Mouse (Mus musculus) heart, postnatal 0 days (tissue): Measurements from ENCODE around the gene Itgb5. TPM values are rescaled to one million over a fixed set of nuclear protein-coding genes. Genes with fewer than 3 reads are reported as not detected.
A peak's percentile ranks its signal among the peaks of the same experiment; 100 is the strongest.

Source experiments
- ATAC-seq: fragments of 200-750 bp; cut with Nextera tagmentation; 2 replicates; pipeline ENCODE4 v1.8.0; 2017; ENCODE audit warnings: low read depth, moderate number of reproducible peaks, moderate library complexity; ENCODE audit not compliant: insufficient read depth
- DNase-seq: peaks from one replicate; pipeline ENCODE4 v3.0.0-alpha.2; 2016; ENCODE audit warnings: low spot score
- H3K27ac ChIP-seq: fragments of 300-500 bp; sonication (generic); 2 replicates; pipeline ENCODE4 v1.5.1; 2014; ENCODE audit warnings: low read depth, mild to moderate bottlenecking
- H3K27me3 ChIP-seq: fragments of 300-500 bp; sonication (generic); 2 replicates; pipeline ENCODE4 v1.6.1; 2014; ENCODE audit warnings: low read length, mixed read lengths; ENCODE audit not compliant: control insufficient read depth, insufficient read depth
- H3K36me3 ChIP-seq: fragments of 300-500 bp; sonication (generic); replicated peaks from 2 replicates; pipeline ENCODE4 v1.6.1; 2014; ENCODE audit warnings: low read length, mixed read lengths; ENCODE audit not compliant: control insufficient read depth, insufficient read depth
- H3K4me1 ChIP-seq: fragments of 300-500 bp; sonication (generic); 2 replicates; pipeline ENCODE4 v1.6.1; 2014; ENCODE audit warnings: antibody characterized with exemption; ENCODE audit not compliant: control insufficient read depth, insufficient read depth
- H3K4me2 ChIP-seq: fragments of 300-500 bp; sonication (generic); 2 replicates; pipeline ENCODE4 v1.6.1; 2014; ENCODE audit warnings: low read depth, mild to moderate bottlenecking, low read length, moderate library complexity
- H3K4me3 ChIP-seq: fragments of 300-500 bp; sonication (generic); 2 replicates; pipeline ENCODE4 v1.5.1; 2014; ENCODE audit warnings: low read depth, low read length
- H3K9ac ChIP-seq: fragments of 300-500 bp; sonication (generic); replicated peaks from 2 replicates; pipeline ENCODE4 v1.6.1; 2014; ENCODE audit warnings: low read depth, low read length, mixed read lengths
- H3K9me3 ChIP-seq: fragments of 300-500 bp; sonication (generic); replicated peaks from 2 replicates; pipeline ENCODE4 v1.6.1; 2016; ENCODE audit warnings: low read length; ENCODE audit not compliant: control insufficient read depth
- CTCF ChIP-seq: IDR thresholded peaks from 2 replicates; pipeline ENCODE4 v1.5.1; 2016; ENCODE audit warnings: antibody characterized with exemption, control low read depth, low read depth
- EP300 ChIP-seq: IDR thresholded peaks from 2 replicates; pipeline ENCODE4 v1.6.1; 2016; ENCODE audit warnings: antibody characterized with exemption, low read depth
- WGBS: fragments of 180-500 bp; shearing (Covaris S2); extraction: QIAGEN DNeasy Blood & Tissue Kit; methylation state at CpG from one replicate; pipeline ENCODE4 v1.1.7; 2014; 5-methylcytosine and 5-hydroxymethylcytosine counted together
- polyA plus RNA-seq: library from polyadenylated mRNA; unstranded; fragments of >200 nt; fragmentation: Nextera tagmentation; extraction: Ambion mirVana; gene quantifications from 2 replicates; pipeline ENCODE4 v1.2.1, GENCODE M21; 2015
- total RNA-seq: library from RNA; depleted of rRNA; stranded (reverse); fragments of >200 nt; gene quantifications from 2 replicates; pipeline ENCODE4 v1.2.3, GENCODE M21; 2014; ENCODE audit warnings: low replicate concordance

Itgb5 gene
- total and polyA plus RNA-seq, 2 experiments from 2014 or later = 33.4 to 116 TPM

DNA sequence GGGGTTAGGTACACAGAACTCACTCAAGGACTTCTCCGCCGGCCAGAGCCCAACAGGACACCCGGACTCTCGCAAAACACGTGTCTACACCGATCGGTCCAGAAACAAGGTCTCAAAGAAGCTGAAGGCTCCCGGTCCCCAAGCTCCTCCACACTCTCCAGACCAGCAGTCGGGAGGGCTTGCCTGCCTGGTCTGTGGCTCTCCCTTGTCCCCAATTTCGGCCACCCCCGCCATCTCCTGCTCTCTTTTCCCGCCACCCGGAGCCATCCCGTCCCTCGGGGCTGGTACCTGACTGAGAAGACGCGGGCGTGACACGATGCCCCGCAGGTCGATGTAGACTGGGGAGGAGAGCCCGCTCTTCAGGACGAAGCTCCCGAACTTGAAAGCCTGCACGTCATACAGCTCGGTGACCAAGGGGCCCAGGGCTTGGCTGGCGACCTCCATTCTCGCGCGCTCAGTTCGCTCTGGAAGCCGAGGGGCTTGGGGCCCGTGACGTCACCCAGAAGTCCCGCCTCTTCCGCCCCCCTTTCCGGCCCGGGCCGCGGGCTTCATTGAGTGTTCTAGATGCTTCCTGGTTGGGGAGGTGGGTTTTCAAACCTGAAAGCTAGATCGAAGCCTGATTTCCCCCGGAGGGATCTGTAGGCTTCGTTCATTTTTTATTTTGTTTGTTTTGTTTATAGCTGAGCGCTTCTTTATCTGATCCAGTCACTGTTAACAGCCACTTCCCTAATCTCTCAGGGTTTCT, 137.2 kb downstream of the Itgb5 start, which contains the start of gene Umps:
TSS of gene Umps (minus strand) at position 501 of the 745 bp plus-strand sequence.
- WGBS = under 1% methylated on average over 44 of the region's 44 CpGs
- Histone ChIP-seq H3K27me3 (no peaks in the 10 kb centered on the region), H3K36me3 (peaks cover 16% of the 10 kb centered on the region), H3K4me3 (peak within 1 kb of the TSS; percentile 55), H3K4me1 (peaks cover 10% of the 10 kb centered on the region), H3K9me3 (no peaks in the 10 kb centered on the region), H3K9ac (peak within 1 kb of the TSS; percentile 49), H3K27ac (peak within 1 kb of the TSS; percentile 23), H3K4me2 (peak within 1 kb of the TSS; percentile 94)
- ATAC-seq (peak; percentile 92), DNase-seq (peak; percentile 73)
- no peak for TF ChIP-seq CTCF
- no peak for TF ChIP-seq EP300

DNA sequence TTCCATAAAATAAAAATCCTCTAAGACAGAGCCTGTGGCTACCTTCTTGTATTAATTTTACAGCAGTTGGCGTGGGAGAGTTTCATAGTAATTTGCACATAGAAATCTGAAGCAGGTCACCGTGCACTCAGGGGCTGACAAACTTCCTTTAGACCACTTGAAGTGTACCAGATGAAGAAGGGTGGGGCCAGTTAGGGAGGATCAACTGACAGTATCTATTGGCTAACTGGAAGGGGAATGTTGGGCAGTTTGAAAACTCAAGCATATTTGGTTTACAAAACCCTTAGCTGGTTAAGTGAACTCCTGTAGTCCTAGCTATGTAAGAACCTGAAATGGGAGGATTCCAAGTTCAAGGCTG, 137.8 kb downstream of the Itgb5 start:
- no peak for TF ChIP-seq CTCF
- TF ChIP-seq EP300 = no peak
- Histone ChIP-seq H3K9me3 (no peaks in the 10 kb centered on the region), H3K4me1 (peaks cover 10% of the 10 kb centered on the region), H3K4me2 (peak overlapping the region; percentile 94), H3K27ac (peak overlapping the region; percentile 23; the same call in 1 of the 2 replicates), H3K27me3 (no peaks in the 10 kb centered on the region), H3K9ac (peak overlapping the region; percentile 49), H3K4me3 (peak overlapping the region; percentile 55), H3K36me3 (peaks cover 12% of the 10 kb centered on the region)
- ATAC-seq = 0 out of 2 replicates have a peak, but pooled peaks have one; percentile 27
- 53% methylated on average over 2 of the region's 2 CpGs for WGBS
- no peak for DNase-seq

DNA sequence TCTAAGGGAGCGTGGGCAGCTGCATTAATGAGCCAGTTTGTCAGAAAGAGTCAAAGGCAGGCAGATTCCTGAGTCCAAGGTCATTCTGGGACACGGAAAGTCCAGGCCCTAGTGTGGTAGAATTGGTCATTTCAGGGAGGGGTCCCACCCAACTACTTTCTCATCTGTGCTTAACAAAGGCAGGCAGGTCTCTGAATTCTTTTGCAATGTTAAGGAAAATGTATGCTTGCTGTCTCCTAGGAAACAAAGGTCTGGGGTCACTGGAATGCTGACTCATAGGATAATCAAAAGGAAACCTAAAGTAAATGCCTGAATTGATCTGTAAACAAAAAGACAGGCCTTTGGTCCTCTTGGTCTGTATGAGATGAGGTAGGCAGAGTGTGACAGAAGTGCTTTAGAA, 150.4 kb downstream of the Itgb5 start:
- TF ChIP-seq EP300 = no peak
- no peak for TF ChIP-seq CTCF
- no peaks in the 10 kb centered on the region for H3K27me3 ChIP-seq
- no peak overlapping the region for H3K9ac ChIP-seq

DNA sequence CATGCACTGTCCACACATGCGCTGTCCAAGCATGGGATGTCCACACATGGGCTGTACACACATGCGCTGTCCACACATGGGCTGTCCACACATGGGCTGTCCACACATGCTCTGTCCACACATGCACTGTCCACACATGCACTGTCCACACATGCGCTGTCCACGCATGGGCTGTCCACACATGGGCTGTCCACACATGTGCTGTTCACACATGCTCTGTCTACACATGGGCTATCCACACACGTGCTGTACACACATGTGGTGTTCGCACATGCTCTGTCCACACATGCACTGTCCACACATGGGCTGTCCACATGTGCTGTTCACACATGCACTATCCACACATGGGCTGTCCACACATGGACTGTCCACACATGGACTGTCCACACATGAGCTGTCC, 154.2 kb downstream of the Itgb5 start:
- ATAC-seq (no peak), DNase-seq (no peak)
- Histone ChIP-seq H3K9ac (no peak overlapping the region), H3K36me3 (no peaks in the 10 kb centered on the region), H3K9me3 (no peaks in the 10 kb centered on the region), H3K27me3 (no peaks in the 10 kb centered on the region), H3K27ac (no peak overlapping the region), H3K4me1 (no peaks in the 10 kb centered on the region), H3K4me2 (no peak overlapping the region), H3K4me3 (no peak overlapping the region)
- TF ChIP-seq EP300 (no peak), CTCF (no peak)
- WGBS = 98% methylated on average over 6 of the region's 6 CpGs

More for the DNA sequence above, 150.4 kb downstream of the Itgb5 start:
- no peaks in the 10 kb centered on the region for H3K4me1 ChIP-seq
- H3K36me3 ChIP-seq = no peaks in the 10 kb centered on the region
- no peak overlapping the region for H3K4me3 ChIP-seq
- DNase-seq = no peak
- H3K4me2 ChIP-seq = no peak overlapping the region
- H3K9me3 ChIP-seq = 0 out of 2 replicates have a peak, but pooled peaks cover 5% of the 10 kb centered on the region
- no peak overlapping the region for H3K27ac ChIP-seq
- 65% methylated on average over 2 of the region's 2 CpGs for WGBS
- no peak for ATAC-seq

DNA sequence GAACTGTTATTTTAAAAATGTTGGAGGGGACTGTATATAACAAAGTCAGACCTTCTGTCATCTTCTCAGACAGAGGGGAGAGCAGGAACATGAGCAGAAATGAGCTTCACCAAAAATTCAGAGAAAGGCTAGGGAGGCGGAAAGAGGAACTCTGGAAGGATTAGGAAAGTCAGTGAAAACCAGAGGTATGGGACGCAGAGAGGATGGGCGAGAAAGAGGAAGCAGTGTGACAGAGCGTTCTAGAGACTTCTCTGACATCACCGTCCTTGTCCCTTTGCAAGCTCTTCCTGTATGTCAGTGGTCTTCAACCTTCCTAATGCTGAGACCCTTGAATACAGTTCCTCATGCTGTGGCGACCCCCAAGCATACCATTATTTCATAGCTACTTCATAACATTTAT, 155.9 kb downstream of the Itgb5 start:
- Histone ChIP-seq H3K27ac (no peak overlapping the region), H3K27me3 (no peaks in the 10 kb centered on the region)
- ATAC-seq = no peak

DNA sequence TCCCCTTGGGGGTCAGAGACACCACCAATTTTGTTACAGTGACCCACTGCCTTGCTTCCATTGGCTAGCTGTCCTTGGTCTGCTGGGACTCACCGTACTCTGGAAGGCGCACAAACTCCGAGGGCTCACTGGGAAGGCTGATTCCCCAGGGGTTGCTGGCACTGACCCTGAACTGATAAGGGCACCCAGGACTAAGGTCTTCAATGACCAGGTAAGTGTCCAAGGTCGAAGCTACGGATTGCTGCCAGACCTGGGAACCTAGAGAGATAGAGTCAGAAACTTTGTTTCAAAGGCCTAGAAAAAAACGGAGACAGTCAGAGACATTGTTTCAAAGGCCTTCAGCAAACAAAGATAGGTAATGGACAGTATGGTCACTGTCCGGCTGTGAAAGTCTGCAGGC, 157.5 kb downstream of the Itgb5 start:
- DNase-seq (no peak), ATAC-seq (no peak)
- Histone ChIP-seq H3K9ac (no peak overlapping the region), H3K4me2 (no peak overlapping the region), H3K36me3 (no peaks in the 10 kb centered on the region), H3K4me3 (no peak overlapping the region), H3K4me1 (no peaks in the 10 kb centered on the region), H3K27ac (no peak overlapping the region), H3K27me3 (no peaks in the 10 kb centered on the region), H3K9me3 (no peaks in the 10 kb centered on the region)
- TF ChIP-seq EP300 (no peak), CTCF (no peak)
- 81% methylated on average over 7 of the region's 7 CpGs for WGBS

More for the DNA sequence above, 155.9 kb downstream of the Itgb5 start:
- Histone ChIP-seq H3K4me3 (no peak overlapping the region), H3K4me2 (no peak overlapping the region), H3K36me3 (no peaks in the 10 kb centered on the region), H3K9me3 (no peaks in the 10 kb centered on the region), H3K9ac (no peak overlapping the region), H3K4me1 (no peaks in the 10 kb centered on the region)
- no peak for DNase-seq
- 70% methylated on average over 6 of the region's 6 CpGs for WGBS
- TF ChIP-seq EP300 (no peak), CTCF (no peak)
